In the genomic region with DNA sequence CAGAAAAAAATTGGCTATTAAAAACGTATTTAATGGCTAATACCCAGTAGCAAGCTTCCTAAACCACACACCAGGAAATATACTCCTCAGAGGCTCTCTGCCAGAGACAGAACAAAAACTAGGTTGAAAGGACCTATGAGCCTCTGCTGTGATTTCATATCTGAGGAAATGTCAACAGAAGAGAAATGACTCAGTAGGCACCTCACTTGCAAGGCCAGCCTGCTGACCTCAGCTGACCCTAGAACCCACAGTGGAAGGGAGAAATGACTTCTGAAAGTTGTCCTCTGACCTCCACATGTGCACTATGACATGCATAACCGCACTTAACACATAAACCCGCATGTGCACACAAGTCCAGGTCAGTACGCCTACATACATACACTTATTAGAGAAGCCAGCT, we compare ENCODE assay signal across 14 mouse cellular contexts. TPM values are rescaled to one million over a fixed set of nuclear protein-coding genes. Genes with fewer than 3 reads are reported as not detected.
"Had no signal": no experiment of that assay in that cellular context is flagged by ENCODE, and none has a peak within 500 bp of the region (broad histone marks: within the 10 kb centered on the region; RNA-seq: fewer than 3 reads in every experiment).

No protein-coding gene starts in this region.

- DNase-seq: kidney, postnatal 14 days; lung, embryonic 14.5 days; lung, postnatal 10 days; lung, postnatal 4 days; right cerebral cortex, adult 18-20 months; right cerebral cortex, postnatal 25 days; thymus, adult 18-20 months; thymus, postnatal 14 days had no signal

RNA-seq across cellular contexts. Expression of a gene that starts 18.9 kb away (rescaled TPM):
- total RNA-seq: layer of hippocampus, adult 8-10 months; layer of hippocampus, postnatal 25 days; left cerebral cortex, adult 2 months; megakaryocyte-erythroid progenitor cell, adult 5-6 weeks had no signal

RNA-seq across cellular contexts. Expression of a gene that starts 27.6 kb away (rescaled TPM):
- total RNA-seq: layer of hippocampus, postnatal 25 days; left cerebral cortex, adult 2 months; left cerebral cortex, postnatal 14 days; megakaryocyte-erythroid progenitor cell, adult 5-6 weeks; midbrain, postnatal 0 days had no signal
